Mouse (Mus musculus) hindbrain, embryonic 14.5 days (tissue): ENCODE data around the gene Gsta4. TPM values are rescaled to one million over a fixed set of nuclear protein-coding genes. Genes with fewer than 3 reads are reported as not detected.

ENCODE experiments used
- ATAC-seq: fragments of 200-750 bp; cut with Nextera tagmentation; 2 replicates; pipeline ENCODE4 v1.8.0; 2017; ENCODE audit warnings: moderate number of reproducible peaks, mild to moderate bottlenecking, moderate TSS enrichment, moderate library complexity; ENCODE audit not compliant: low FRiP score
- DNase-seq: peaks from one replicate; pipeline ENCODE4 v3.0.0-alpha.2; 2015; ENCODE audit warnings: low spot score
- H3K27ac ChIP-seq: fragments of 300-500 bp; sonication (generic); 2 replicates; pipeline ENCODE4 v1.5.1; 2014; ENCODE audit warnings: mild to moderate bottlenecking, moderate library complexity
- H3K27me3 ChIP-seq: fragments of 300-500 bp; sonication (generic); 2 replicates; pipeline ENCODE4 v1.6.1; 2014; ENCODE audit warnings: mild to moderate bottlenecking, low read length, mixed read lengths; ENCODE audit not compliant: control insufficient read depth, insufficient read depth
- H3K36me3 ChIP-seq: fragments of 300-500 bp; sonication (generic); replicated peaks from 2 replicates; pipeline ENCODE4 v1.6.1; 2014; ENCODE audit not compliant: control insufficient read depth, insufficient read depth
- H3K4me1 ChIP-seq: fragments of 300-500 bp; sonication (generic); replicated peaks from 2 replicates; pipeline ENCODE4 v1.6.1; 2014; ENCODE audit warnings: antibody characterized with exemption, low read length, mixed read lengths; ENCODE audit not compliant: control insufficient read depth, insufficient read depth
- H3K4me2 ChIP-seq: fragments of 300-500 bp; sonication (generic); replicated peaks from 2 replicates; pipeline ENCODE4 v1.6.1; 2014; ENCODE audit warnings: mild to moderate bottlenecking, moderate library complexity
- H3K4me3 ChIP-seq: fragments of 300-500 bp; sonication (generic); replicated peaks from 2 replicates; pipeline ENCODE4 v1.5.1; 2014; ENCODE audit warnings: mild to moderate bottlenecking, low read length
- H3K9ac ChIP-seq: fragments of 300-500 bp; sonication (generic); 2 replicates; pipeline ENCODE4 v1.6.1; 2014
- H3K9me3 ChIP-seq: fragments of 300-500 bp; sonication (generic); 2 replicates; pipeline ENCODE4 v1.6.1; 2016; ENCODE audit warnings: low read length; ENCODE audit not compliant: control insufficient read depth
- WGBS: fragments of 180-500 bp; shearing (Covaris S2); extraction: QIAGEN DNeasy Blood & Tissue Kit; methylation state at CpG from one replicate; pipeline ENCODE4 v1.1.7; 2014; 5-methylcytosine and 5-hydroxymethylcytosine counted together
- polyA plus RNA-seq: library from polyadenylated mRNA; unstranded; fragments of >200 nt; fragmentation: Nextera tagmentation; extraction: Ambion mirVana; gene quantifications from 2 replicates; pipeline ENCODE4 v1.2.1, GENCODE M21; 2014

The Gsta4 gene
- polyA plus RNA-seq, 1 experiment from 2014 or later, result 31.3 TPM

- under 1% methylated on average over 49 of the region's 58 CpGs for WGBS
- Histone ChIP-seq H3K36me3 (0 out of 2 replicates have a peak, but pooled peaks cover 2% of the 10 kb centered on the region), H3K27me3 (no peaks in the 10 kb centered on the region), H3K4me3 (peak overlapping the region; percentile 47), H3K9me3 (no peaks in the 10 kb centered on the region), H3K9ac (peak overlapping the region; percentile 80), H3K4me2 (peak overlapping the region; percentile 62), H3K27ac (peak overlapping the region; percentile 97), H3K4me1 (peaks cover 6% of the 10 kb centered on the region; the same call in 1 of the 2 replicates)
- DNase-seq (peak; percentile 95), ATAC-seq (peak; percentile 98)
These were observed 7.0 kb upstream of the Gsta4 start for GRCm38 (mm10) chr9:78175277-78176200.

DNA sequence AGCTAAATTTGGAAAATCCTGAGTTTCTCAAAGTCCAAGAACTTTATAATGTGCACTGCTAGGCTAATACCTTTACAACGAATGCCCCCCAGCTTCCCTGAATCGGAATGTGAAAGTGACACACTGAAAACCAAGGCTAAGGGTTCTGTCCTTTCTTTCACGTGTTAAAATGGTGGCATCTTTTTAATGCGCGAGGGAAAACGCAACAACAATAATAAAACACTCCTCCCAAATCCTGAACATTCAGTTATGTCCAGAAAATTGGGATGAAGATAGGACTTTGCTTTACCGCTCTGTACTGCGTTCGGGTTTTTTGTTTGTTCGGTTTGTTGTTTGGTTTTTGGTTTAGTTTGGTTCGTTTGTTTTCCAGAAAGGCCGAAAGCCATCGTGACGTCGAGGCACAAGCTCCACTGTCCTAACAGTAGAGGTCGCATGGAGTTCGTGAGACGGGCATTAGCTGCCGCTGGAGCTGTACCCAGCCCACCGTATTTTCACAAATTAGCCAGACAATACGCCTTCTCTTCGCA is 6.3 kb upstream of the Gsta4 start:
- peak; percentile 86 for DNase-seq
- Histone ChIP-seq H3K27ac (peak overlapping the region; percentile 97), H3K4me2 (peak overlapping the region; percentile 62), H3K4me1 (peaks cover 6% of the 10 kb centered on the region; the same call in 1 of the 2 replicates), H3K36me3 (no peaks in the 10 kb centered on the region), H3K4me3 (peak overlapping the region; percentile 47), H3K27me3 (no peaks in the 10 kb centered on the region), H3K9me3 (no peaks in the 10 kb centered on the region), H3K9ac (peak overlapping the region; percentile 80)
- ATAC-seq, result peak; percentile 71
- WGBS, result 1% methylated on average over 22 of the region's 22 CpGs

DNA sequence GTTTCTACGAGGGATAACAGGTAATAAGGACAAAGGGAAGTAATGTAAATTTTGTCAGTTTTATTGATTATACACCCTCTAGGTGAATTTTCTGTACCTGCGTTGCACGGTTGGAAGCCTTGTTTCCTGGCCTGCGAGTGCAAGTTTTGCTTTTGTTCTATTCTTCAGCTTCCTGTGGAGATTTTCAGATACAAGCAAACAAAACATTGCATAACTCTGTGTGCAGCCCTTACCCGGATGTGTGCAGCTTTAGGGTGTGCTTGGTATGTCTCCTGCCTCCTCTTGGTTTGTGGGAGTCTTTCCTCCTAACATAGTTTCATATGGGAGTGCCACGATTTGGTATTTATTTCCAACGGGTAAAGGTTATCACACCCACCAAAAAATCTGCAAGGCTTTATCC is 5.7 kb upstream of the Gsta4 start:
- WGBS, result 37% methylated on average over 7 of the region's 7 CpGs
- Histone ChIP-seq H3K9ac (peak overlapping the region; percentile 80), H3K36me3 (no peaks in the 10 kb centered on the region), H3K27me3 (no peaks in the 10 kb centered on the region), H3K4me2 (peak overlapping the region; percentile 62), H3K9me3 (no peaks in the 10 kb centered on the region), H3K4me3 (peak overlapping the region; percentile 47), H3K27ac (peak overlapping the region; percentile 97), H3K4me1 (peaks cover 6% of the 10 kb centered on the region; the same call in 1 of the 2 replicates)
- DNase-seq (no peak), ATAC-seq (no peak)

- no peak overlapping the region for H3K9ac ChIP-seq
- H3K27ac ChIP-seq, result no peak overlapping the region
- ATAC-seq, result no peak
- peaks cover 6% of the 10 kb centered on the region; the same call in 1 of the 2 replicates for H3K4me1 ChIP-seq
- H3K4me3 ChIP-seq, result no peak overlapping the region
- H3K36me3 ChIP-seq, result no peaks in the 10 kb centered on the region
- DNase-seq, result no peak
- 82% methylated on average over 5 of the region's 5 CpGs for WGBS
- H3K27me3 ChIP-seq, result no peaks in the 10 kb centered on the region
- H3K9me3 ChIP-seq, result no peaks in the 10 kb centered on the region
- H3K4me2 ChIP-seq, result no peak overlapping the region
These were observed 4.4 kb upstream of the Gsta4 start for GRCm38 (mm10) chr9:78178197-78178596.

DNA sequence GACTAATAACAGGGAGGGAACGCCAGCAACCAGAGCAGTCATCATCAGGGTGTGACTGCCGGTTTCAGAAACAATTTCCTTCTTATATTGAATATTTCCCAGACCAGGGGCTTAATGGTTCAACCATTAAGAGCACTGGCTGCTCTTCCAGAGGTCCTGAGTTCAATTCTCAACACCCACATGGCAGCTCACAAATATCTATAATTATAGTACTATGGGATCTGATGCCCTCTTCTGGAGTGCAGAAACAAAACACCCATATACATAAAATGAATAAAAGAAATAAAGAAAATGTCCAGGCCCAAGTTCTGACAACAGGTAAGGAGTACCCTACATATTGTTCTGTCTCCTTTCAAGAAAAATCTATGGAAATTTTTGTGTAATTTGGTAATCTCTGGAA is 3.5 kb upstream of the Gsta4 start:
- ATAC-seq (no peak), DNase-seq (no peak)
- H3K4me1 ChIP-seq, result peaks cover 6% of the 10 kb centered on the region; the same call in 1 of the 2 replicates
- no peak overlapping the region for H3K4me3 ChIP-seq
- 91% methylated on average over 2 of the region's 2 CpGs for WGBS
- no peak overlapping the region for H3K27ac ChIP-seq
- H3K27me3 ChIP-seq, result no peaks in the 10 kb centered on the region
- H3K9me3 ChIP-seq, result no peaks in the 10 kb centered on the region
- no peak overlapping the region for H3K4me2 ChIP-seq
- no peaks in the 10 kb centered on the region for H3K36me3 ChIP-seq
- no peak overlapping the region for H3K9ac ChIP-seq

DNA sequence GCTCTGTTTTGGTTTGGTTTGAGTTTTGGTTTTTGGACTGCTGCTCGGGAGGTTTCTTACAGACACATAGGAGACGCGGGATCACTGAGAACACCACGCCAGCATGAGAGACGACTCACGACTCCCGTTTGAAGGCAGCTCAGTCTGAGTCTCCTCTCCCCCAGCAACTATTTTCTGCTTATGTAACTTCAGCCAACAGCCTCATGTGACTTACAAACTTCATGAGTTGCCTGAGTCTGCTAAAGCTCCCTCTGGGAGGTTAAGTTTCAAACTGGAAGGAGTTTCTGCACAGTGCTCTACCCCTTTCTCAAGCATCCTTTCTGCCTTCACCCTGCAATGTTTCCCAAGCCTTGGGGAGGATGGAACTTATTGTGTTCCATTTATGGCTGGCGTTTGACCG is 3.1 kb downstream of the Gsta4 start:
- no peak overlapping the region for H3K27ac ChIP-seq
- ATAC-seq (no peak), DNase-seq (no peak)
- WGBS, result 85% methylated on average over 9 of the region's 9 CpGs
- H3K27me3 ChIP-seq, result no peaks in the 10 kb centered on the region
- H3K4me1 ChIP-seq, result peaks cover 2% of the 10 kb centered on the region
- H3K4me2 ChIP-seq, result no peak overlapping the region
- no peak overlapping the region for H3K9ac ChIP-seq
- no peak overlapping the region for H3K4me3 ChIP-seq
- no peaks in the 10 kb centered on the region for H3K36me3 ChIP-seq
- H3K9me3 ChIP-seq, result no peaks in the 10 kb centered on the region

DNA sequence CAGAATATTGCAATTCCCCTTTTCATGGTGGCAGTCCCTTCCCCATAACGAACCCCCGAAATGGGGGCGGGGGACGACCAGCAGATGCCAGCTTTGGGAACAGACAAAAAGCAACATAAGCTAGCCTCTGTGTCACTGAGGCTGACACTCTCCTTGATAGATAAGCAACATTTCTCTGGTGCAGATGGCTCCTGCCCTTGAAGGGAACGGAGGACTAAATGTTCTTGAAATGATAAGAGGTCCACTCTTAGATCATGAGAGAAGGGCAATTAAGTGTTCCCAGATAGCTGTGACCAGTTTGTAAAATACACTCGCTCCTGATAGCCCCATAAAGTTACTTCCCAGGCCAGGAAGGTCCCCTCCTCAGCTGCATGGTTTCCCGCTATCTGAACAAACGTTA is 6.3 kb downstream of the Gsta4 start:
- 83% methylated on average over 8 of the region's 8 CpGs for WGBS

GRCm38 (mm10) chr9:78190651-78191634 is 8.4 kb downstream of the Gsta4 start:
- Histone ChIP-seq H3K9me3 (no peaks in the 10 kb centered on the region), H3K9ac (peak overlapping the region; percentile 21; the same call in 1 of the 2 replicates), H3K4me2 (peak overlapping the region; percentile 60), H3K27ac (no peak overlapping the region), H3K36me3 (no peaks in the 10 kb centered on the region), H3K27me3 (no peaks in the 10 kb centered on the region), H3K4me3 (peak overlapping the region; percentile 35), H3K4me1 (peaks cover 21% of the 10 kb centered on the region)
- ATAC-seq (no peak), DNase-seq (no peak)
- WGBS, result 1% methylated on average over 19 of the region's 19 CpGs

More for the DNA sequence above, 6.3 kb downstream of the Gsta4 start:
- no peak overlapping the region for H3K27ac ChIP-seq
- peaks cover 21% of the 10 kb centered on the region for H3K4me1 ChIP-seq
- no peak overlapping the region for H3K4me3 ChIP-seq
- ATAC-seq, result no peak
- H3K9ac ChIP-seq, result no peak overlapping the region
- H3K27me3 ChIP-seq, result no peaks in the 10 kb centered on the region
- H3K4me2 ChIP-seq, result no peak overlapping the region
- H3K36me3 ChIP-seq, result no peaks in the 10 kb centered on the region
- H3K9me3 ChIP-seq, result no peaks in the 10 kb centered on the region
- no peak for DNase-seq
